Mouse (Mus musculus) neural tube, embryonic 10.5 days (tissue): ENCODE data around the gene Igfbp5.

Source experiments
- DNase-seq: peaks from one replicate; pipeline ENCODE4 v3.0.0-alpha.2; 2017; ENCODE audit warnings: low spot score; ENCODE audit errors: extremely low spot score

The Igfbp5 gene

DNA sequence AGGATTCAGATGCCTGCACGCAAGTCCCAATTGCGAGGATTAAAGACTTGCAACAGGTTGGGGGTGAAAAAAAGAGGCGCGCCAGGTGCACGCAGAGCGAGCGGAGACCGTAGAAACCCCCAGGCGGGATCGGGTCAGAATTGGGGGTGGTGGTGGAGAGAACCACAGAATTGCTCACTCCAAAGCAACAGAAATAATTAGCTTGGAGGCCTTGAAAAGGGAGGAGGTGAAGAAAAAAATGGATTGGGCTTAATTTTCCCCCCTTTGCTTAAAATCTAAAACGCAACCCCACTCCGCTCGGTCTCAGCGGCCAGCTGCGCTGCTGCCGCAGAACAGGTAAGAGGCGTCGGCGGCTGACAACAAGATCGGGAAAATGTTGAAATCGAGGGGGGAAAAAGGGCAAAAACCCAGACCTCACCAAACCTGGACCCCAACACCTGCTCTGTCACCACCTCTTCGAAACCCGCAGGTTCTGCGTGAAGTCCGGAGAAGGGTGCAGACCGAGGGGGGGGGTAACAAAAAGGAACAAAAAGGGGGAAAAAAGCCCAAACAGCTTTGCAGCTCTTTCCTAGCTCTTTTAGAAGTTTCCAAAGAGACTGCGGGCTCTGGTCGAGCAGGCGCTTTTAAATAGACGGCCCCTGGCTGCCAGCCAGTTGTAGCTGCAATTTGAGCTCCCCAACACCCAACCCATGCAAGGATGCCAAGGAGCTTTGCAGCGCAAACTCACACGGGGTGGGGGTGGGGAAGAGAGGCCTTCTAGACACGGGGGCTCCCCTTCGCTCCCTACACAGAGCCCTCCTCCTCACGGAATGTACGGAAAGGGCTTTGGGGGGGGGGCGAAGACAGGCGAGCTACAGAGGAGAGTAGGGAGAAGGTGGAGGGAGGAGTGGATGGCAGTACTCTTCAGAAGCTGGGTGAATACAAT is at the start of gene Igfbp5:
TSS of gene Igfbp5 (minus strand) at position 598 of the 925 bp plus-strand sequence.
- peak; percentile 63 for DNase-seq

- no peak for DNase-seq
Observed at GRCm38 (mm10) chr1:72914815-72915214, 40.1 kb upstream of the Igfbp5 start.

GRCm38 (mm10) chr1:72913073-72913472 is 38.4 kb upstream of the Igfbp5 start:
- no peak for DNase-seq

DNA sequence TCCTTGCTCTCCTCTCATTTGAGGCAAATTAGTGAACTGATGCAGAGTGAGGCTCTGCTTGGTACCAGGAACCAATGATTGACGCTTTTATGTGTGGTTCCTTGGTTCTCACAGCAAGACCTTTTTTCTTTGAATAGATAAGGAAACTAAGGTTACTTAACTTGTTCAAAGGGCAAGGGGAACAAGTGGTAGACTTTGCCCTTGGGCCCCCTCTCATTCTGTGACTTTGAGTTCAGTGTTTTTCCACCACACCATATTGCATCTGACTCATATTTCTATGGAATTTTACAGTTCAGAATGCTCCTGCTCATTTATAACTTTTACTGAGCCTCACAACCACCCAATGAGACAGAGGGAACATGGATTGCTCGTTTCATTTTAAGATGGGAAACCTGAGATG is 21.1 kb upstream of the Igfbp5 start:
- DNase-seq, result no peak

DNA sequence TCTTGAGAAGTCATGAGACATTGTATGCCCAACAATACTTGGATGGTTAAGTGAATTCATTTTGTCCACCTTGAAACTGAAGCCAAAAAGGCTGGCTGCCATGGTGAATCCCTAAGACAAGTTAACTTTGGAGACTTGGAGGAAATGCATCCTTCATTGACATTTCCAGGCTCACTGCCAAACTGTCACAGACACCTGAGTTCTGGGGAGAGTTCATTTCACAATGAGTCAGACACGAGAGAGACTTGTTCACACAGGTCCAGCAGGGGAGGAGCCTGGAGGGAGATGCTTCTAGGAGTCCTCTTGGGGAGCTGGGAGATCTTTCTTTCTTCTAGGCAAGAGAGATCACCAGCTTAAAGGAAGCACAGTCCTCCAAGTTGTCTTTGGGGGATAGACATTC is 13.2 kb upstream of the Igfbp5 start:
- no peak for DNase-seq

DNA sequence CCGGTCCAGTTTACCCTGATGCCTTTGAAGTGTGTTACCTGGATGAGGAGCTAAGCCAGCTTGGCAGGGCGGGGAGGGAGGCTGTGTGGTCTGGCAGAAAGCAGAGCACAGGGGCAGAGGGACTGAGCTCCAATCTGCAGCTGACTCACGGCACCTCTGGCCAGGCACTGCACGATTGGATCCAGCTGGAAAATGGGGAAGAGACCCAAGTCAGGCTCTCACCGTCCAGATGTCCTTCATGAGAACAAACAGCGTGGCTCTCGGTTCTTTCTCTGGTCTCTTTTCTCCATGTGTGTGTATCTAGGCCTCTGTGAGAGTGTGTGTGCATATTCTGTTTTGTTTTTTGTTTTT is 11.1 kb upstream of the Igfbp5 start:
- no peak for DNase-seq

GRCm38 (mm10) chr1:72885111-72885818 is 10.6 kb upstream of the Igfbp5 start:
- no peak for DNase-seq

- no peak for DNase-seq
Observed at GRCm38 (mm10) chr1:72879319-72879634, 4.6 kb upstream of the Igfbp5 start.

GRCm38 (mm10) chr1:72878473-72879318 is 4.0 kb upstream of the Igfbp5 start:
- DNase-seq, result no peak

GRCm38 (mm10) chr1:72877892-72878291 is 3.2 kb upstream of the Igfbp5 start:
- DNase-seq, result peak; percentile 52

GRCm38 (mm10) chr1:72876111-72876510 is 1.4 kb upstream of the Igfbp5 start:
- DNase-seq, result no peak

DNA sequence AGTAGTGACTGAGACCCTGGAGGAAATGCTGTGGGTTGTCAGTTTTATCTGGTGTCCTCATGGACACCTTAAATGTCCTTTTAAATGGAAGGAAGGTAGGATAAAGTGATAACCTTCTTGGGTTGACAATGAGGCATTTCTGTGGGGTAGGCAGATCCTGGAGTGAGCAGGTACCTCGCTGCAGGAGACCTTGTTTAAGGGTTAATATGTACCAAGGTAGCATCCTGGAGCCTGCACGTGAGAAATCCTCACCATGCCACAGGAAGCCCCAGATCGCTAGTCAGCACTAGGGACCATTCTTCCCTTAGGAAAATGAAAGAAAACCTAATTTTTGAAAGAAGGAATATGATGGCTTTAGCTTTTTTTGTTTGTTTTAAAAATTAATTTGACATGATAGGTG is 1.0 kb upstream of the Igfbp5 start:
- no peak for DNase-seq

- DNase-seq, result peak; percentile 80
Observed at GRCm38 (mm10) chr1:72873511-72874286, 985 bp downstream of the Igfbp5 start.

GRCm38 (mm10) chr1:72873078-72873477 is 1.6 kb downstream of the Igfbp5 start:
- DNase-seq, result peak; percentile 48

DNA sequence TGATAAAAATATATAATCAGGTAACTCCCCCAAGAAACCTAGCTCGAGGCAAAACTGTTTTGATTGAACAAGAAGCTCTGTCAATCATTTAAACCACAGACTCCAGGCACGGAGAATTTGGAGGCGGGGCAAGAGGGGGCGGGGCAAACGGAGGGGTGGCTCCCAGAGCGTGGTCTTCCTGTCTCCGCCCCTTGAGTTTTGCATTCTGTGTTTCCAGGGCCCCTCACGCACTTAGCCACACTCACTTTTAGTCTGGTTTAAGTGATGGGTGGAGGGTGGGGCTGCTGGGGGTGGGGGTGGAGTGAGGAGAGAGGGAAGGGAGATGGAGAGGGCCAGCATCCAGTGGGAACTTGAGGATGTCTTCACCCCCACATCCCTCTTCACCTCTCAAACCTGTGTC is 2.2 kb downstream of the Igfbp5 start:
- DNase-seq, result peak; percentile 83

DNA sequence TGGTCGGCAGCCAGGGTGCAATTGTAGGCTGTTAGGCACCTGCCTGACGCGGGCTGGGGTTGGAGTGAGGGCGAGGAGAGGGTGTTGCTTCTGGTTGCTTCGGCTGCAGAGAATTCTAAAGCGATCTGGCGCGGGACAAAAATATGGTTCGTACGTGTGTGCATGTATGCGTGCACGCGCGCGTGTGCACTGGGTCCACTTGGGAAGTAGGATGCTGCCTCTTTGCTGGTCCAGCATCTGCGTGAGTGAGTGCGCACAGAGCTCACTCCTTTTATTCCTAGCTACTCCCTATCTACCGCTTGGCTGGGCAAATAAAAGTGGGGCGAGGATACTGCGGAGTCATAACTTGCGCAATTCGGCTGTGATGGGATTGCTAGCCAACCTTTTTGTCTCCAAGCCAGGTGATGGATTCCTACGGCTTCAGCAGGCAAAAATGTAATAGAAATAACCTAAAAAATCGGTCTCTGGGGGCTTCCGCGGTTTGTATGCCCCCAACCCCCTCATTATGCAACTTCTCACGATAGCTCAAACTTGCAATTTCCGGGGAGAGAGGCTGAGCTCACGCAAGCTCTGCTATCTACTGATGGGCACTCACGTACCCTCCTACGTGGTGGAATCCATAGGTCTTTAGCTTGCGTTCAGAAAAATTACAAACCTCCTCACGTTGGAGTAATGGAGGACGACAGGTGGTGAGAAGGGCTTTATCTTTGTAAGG is 2.8 kb downstream of the Igfbp5 start:
- DNase-seq, result peak; percentile 57

DNA sequence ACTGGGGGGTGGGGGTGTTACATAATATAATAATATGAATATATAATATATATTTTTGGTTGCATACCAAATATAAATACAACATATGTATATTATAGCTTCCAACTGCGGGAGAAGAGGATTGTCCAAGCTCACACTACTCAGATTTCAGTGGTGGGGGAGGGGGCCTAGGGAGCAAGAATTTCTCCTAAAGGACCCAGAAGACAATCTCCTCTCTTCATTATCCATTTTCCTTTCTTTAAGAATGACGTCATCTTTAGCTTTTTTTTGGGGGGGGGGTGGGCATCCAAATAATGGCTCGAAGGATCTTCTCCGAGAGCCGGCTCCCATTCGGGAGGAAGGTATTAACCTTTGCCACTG is 3.4 kb downstream of the Igfbp5 start:
- DNase-seq, result no peak

DNA sequence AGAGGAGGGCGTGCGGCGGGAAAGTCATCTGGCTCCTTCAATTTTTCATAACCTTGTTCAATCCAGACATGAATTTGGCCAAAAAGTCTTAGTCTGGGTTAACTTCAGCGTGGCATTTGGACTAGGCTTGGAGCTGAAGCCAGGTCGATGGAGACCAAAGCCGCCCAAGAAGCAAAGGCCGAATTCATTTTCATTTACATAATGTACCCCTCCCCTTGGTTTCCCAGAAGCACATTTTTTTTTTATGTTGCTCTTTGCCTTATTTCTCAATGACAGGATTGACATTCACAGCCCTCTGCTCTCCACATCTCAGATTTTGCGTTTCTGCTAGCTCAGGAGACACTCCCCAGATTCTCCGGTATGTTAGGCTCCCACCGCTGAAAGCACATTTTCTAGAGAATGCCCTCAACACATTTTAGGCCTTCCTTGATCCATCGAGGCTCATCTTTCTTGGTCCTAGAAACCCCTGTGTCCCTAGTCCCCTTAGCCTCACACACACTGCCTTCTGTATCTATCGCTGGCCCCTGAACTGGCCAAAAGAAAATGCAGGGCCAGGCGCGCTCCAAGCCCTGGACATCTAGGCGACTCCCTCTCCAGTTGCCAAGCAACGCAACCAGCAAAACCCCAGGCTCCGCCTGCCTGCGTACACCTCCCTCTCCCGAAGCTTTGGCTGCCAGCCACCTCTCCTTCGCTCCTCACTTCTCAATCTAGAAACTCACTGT is 3.9 kb downstream of the Igfbp5 start:
- peak; percentile 79 for DNase-seq

DNA sequence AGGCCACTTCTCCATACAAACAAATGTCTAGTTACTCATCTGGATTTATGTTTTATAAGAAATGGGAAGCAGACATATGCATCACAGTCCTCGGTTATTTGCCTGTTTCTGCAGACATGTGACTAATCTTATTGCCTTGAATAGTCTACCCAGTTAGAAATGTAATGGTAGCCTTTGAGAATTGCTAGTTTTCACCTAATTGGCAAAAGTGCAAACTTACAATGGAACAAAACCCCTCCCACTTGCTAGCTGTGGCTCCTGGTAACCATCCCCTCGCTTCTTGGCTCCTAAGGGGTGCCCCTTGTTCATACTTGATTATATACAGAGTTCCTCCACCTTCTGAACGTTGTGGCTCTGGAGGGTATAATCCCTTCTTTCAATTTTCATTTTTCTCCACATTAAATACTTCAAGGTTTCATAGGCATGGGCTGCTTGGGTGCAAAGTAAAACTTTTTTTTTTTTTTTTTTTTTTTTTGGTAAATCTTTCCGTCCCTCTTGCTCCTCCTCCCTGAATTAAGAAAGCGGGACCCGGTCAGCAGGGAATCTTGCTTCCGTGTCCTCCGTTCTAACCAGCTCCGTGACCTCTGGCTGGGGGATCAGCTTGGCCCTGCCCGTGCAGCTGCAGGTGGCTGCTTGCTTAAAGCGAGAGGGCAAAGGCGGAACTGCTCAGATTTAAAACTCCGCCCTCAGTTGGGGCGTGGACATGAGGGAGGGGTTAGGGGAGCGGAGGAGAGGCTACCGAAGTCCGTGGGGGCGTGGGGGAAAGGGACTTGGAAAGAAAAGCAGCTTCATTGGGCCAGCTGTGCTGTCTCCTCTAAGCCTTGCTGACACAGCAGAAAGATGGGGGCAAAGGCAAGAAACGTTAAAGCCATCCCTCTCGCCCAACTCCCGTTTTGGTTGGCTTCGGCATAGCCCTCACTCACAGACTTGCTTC is 4.7 kb downstream of the Igfbp5 start:
- peak; percentile 75 for DNase-seq
